Mouse (Mus musculus): Measurements from ENCODE around the gene Olfr1383.

- no peak for TF ChIP-seq GATA1 (IDR thresholded peaks at IDR 0.05; ENCODE audit: low read length)
- TF ChIP-seq TAL1 (IDR thresholded peaks at IDR 0.05; ENCODE audit: low read length) = no peak
Observed at GRCm38 (mm10) chr11:49485973-49486372, 33.5 kb upstream of the Olfr1383 start.

Measured in erythroblast, embryonic 14.5 days (primary cell).